Mouse (Mus musculus): ENCODE measurements around the gene Gucy1a1. TPM values are rescaled to one million over a fixed set of nuclear protein-coding genes. Genes with fewer than 3 reads are reported as not detected.
A peak's percentile ranks its signal among the peaks of the same experiment; 100 is the strongest.

Gene Gucy1a1
- polyA plus RNA-seq, 2 experiments: 6.7 to 12.3 TPM

DNA sequence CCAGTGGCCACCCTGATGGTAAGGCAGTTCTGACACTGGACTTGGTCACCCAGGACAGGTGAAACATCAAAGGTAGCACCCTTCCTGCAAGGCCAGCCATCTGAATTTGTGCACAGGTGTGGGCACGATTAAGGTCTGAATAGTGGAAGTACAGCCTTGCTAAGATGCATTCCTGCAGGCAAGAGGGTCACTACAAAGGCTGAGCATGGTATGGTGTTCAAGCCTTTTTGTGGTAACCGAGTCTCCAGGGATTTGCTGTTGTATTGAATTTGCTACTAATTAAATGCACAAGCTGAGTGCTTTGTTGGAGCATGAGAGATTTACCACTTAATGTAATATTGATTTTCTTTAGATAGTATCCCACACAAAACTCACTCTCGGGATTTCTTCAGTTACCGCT lies 97.5 kb downstream of the Gucy1a1 start:
- no peaks in the 10 kb centered on the region for H3K36me3 ChIP-seq (ENCODE audit: control insufficient read depth, insufficient read depth, low read length)
- H3K4me3 ChIP-seq (replicated peaks; ENCODE audit: low read length): no peak overlapping the region
- no peak overlapping the region for H3K27ac ChIP-seq (replicated peaks; ENCODE audit: low read depth, low read length)
- no peak for DNase-seq (ENCODE audit: low spot score)
- no peak overlapping the region for H3K4me2 ChIP-seq (replicated peaks; ENCODE audit: low read depth, low read length, severe bottlenecking)
- H3K9me3 ChIP-seq (ENCODE audit: control insufficient read depth, low read length): no peaks in the 10 kb centered on the region
- no peak for ATAC-seq (ENCODE audit: low FRiP score, low read depth)
- no peak overlapping the region for H3K9ac ChIP-seq (ENCODE audit: low read depth, low read length, severe bottlenecking)
- no peak for TF ChIP-seq POLR2A (IDR thresholded peaks at IDR 0.05; ENCODE audit: borderline replicate concordance, extremely low read depth, insufficient read depth, insufficient read length)
- peaks cover 12% of the 10 kb centered on the region; the same call in 1 of the 2 replicates for H3K4me1 ChIP-seq (ENCODE audit: control insufficient read depth, insufficient read depth, low read length)
- 64% methylated on average over 4 of the region's 4 CpGs for WGBS
- no peaks in the 10 kb centered on the region for H3K27me3 ChIP-seq (ENCODE audit: control insufficient read depth, insufficient read depth, low read length)

DNA sequence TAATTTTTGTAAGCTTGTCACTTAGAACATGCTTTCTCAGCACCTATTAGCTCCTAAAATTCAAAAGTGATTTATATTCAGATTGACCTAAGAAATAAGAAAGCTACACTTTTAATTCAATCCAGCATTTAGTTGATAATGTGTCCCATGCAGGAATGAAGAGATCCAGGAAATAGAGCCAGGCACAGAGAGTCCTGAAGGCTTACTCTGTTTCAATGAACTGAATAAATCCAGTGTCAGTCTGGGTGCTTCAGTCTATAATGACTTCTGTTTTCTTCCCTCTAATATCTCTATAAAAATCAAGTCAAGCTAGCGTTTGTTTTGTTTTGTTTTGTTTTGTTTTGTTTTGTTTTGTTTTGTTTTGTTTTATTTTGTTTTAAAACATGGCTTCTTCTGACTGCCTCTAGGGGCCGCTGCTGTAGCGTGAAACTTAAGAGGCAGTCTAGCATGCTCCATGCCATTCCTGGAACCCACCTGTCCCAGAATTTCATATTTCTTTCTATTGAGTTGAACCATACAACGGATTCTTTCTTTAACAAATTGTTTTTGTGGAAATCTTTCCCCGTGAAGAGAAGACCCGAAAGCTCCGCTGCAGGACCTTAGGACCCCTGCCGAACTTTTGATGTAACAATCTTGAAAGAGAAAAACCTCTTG lies 98.4 kb downstream of the Gucy1a1 start:
- WGBS: 33% methylated on average over 8 of the region's 8 CpGs
- Histone ChIP-seq H3K36me3 (ENCODE audit: control insufficient read depth, insufficient read depth, low read length) (no peaks in the 10 kb centered on the region), H3K27ac (replicated peaks; ENCODE audit: low read depth, low read length) (no peak overlapping the region), H3K9me3 (ENCODE audit: control insufficient read depth, low read length) (no peaks in the 10 kb centered on the region), H3K4me1 (ENCODE audit: control insufficient read depth, insufficient read depth, low read length) (peaks cover 9% of the 10 kb centered on the region; the same call in 1 of the 2 replicates), H3K4me3 (replicated peaks; ENCODE audit: low read length) (no peak overlapping the region), H3K9ac (ENCODE audit: low read depth, low read length, severe bottlenecking) (no peak overlapping the region), H3K27me3 (ENCODE audit: control insufficient read depth, insufficient read depth, low read length) (no peaks in the 10 kb centered on the region), H3K4me2 (replicated peaks; ENCODE audit: low read depth, low read length, severe bottlenecking) (no peak overlapping the region)
- DNase-seq (ENCODE audit: low spot score): peak; percentile 69
- ATAC-seq (ENCODE audit: low FRiP score, low read depth): peak; percentile 47; the same call in 1 of the 2 replicates
- no peak for TF ChIP-seq POLR2A (IDR thresholded peaks at IDR 0.05; ENCODE audit: borderline replicate concordance, extremely low read depth, insufficient read depth, insufficient read length)

DNA sequence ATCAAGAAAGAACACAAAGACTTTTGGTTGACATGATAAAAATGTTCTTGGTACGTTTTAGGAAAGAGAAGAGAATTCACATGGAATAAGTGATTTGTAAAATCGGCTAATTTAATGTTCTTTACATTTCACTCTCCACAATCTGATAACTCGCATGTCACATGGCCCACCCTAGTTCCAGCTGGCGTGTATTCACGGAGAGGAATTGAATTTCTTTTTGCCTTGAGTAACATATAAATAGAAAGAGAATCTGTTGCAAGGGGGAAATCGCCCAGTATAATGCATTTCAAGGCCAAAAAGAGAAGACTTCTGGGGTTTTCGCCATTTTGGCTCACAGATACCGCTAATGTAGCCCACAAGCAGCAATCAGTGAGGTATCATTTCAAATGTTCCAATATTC lies 99.5 kb downstream of the Gucy1a1 start:
- Histone ChIP-seq H3K27me3 (ENCODE audit: control insufficient read depth, insufficient read depth, low read length) (no peaks in the 10 kb centered on the region), H3K36me3 (ENCODE audit: control insufficient read depth, insufficient read depth, low read length) (no peaks in the 10 kb centered on the region), H3K9me3 (ENCODE audit: control insufficient read depth, low read length) (no peaks in the 10 kb centered on the region), H3K27ac (replicated peaks; ENCODE audit: low read depth, low read length) (no peak overlapping the region), H3K9ac (ENCODE audit: low read depth, low read length, severe bottlenecking) (no peak overlapping the region), H3K4me3 (replicated peaks; ENCODE audit: low read length) (no peak overlapping the region), H3K4me1 (ENCODE audit: control insufficient read depth, insufficient read depth, low read length) (peaks cover 7% of the 10 kb centered on the region; the same call in 1 of the 2 replicates), H3K4me2 (replicated peaks; ENCODE audit: low read depth, low read length, severe bottlenecking) (no peak overlapping the region)
- ATAC-seq (ENCODE audit: low FRiP score, low read depth) (no peak), DNase-seq (ENCODE audit: low spot score) (no peak)
- 83% methylated on average over 8 of the region's 8 CpGs for whole genome bisulfite sequencing
- TF ChIP-seq POLR2A (IDR thresholded peaks at IDR 0.05; ENCODE audit: borderline replicate concordance, extremely low read depth, insufficient read depth, insufficient read length): no peak

DNA sequence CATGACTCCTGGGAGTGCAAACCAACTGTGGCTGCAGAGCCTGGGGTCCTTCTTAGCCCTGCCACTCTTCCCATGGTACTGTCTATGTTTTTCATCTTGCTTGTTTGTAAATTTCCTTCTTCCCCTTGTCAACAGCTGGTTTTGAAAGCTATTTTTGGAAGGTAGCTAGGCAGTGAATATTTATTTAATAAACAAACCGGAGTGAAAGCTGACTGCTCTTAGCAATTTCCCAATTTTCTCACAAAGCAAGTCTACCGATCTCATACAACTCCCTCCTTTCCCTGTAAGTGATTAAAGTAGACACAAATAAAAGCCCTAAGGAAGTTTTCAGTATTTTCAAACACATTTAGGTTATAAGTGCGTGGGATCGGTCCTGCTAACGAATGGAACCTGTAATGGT lies 100.7 kb downstream of the Gucy1a1 start:
- Histone ChIP-seq H3K4me1 (ENCODE audit: control insufficient read depth, insufficient read depth, low read length) (peaks cover 7% of the 10 kb centered on the region; the same call in 1 of the 2 replicates), H3K9me3 (ENCODE audit: control insufficient read depth, low read length) (no peaks in the 10 kb centered on the region), H3K36me3 (ENCODE audit: control insufficient read depth, insufficient read depth, low read length) (no peaks in the 10 kb centered on the region), H3K27me3 (ENCODE audit: control insufficient read depth, insufficient read depth, low read length) (no peaks in the 10 kb centered on the region), H3K4me3 (replicated peaks; ENCODE audit: low read length) (no peak overlapping the region), H3K4me2 (replicated peaks; ENCODE audit: low read depth, low read length, severe bottlenecking) (no peak overlapping the region), H3K9ac (ENCODE audit: low read depth, low read length, severe bottlenecking) (no peak overlapping the region), H3K27ac (replicated peaks; ENCODE audit: low read depth, low read length) (no peak overlapping the region)
- ATAC-seq (ENCODE audit: low FRiP score, low read depth) (no peak), DNase-seq (ENCODE audit: low spot score) (no peak)
- TF ChIP-seq POLR2A (IDR thresholded peaks at IDR 0.05; ENCODE audit: borderline replicate concordance, extremely low read depth, insufficient read depth, insufficient read length): no peak
- WGBS: 60% methylated on average over 5 of the region's 5 CpGs

DNA sequence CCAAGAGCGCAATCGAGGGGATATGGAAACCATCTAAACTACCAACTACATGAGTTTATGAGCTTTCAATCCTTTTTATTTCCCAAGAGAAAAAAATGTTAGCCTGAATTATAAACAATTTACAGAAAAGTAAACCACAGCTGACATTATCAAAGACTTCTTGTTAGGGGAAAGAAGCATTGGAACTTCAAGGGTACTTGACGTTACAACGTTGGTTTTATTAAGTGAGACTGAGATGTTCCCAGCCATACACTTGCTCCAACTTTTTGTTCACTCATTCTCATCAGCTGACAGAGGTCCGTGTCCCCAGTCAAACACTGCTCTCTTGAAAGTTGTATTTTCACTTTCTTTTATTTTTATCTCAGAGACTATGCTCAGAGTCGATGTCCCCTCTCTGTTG lies 101.9 kb downstream of the Gucy1a1 start:
- ATAC-seq (ENCODE audit: low FRiP score, low read depth) (no peak), DNase-seq (ENCODE audit: low spot score) (no peak)
- Histone ChIP-seq H3K36me3 (ENCODE audit: control insufficient read depth, insufficient read depth, low read length) (no peaks in the 10 kb centered on the region), H3K9ac (ENCODE audit: low read depth, low read length, severe bottlenecking) (no peak overlapping the region), H3K27ac (replicated peaks; ENCODE audit: low read depth, low read length) (no peak overlapping the region), H3K9me3 (ENCODE audit: control insufficient read depth, low read length) (no peaks in the 10 kb centered on the region), H3K4me1 (ENCODE audit: control insufficient read depth, insufficient read depth, low read length) (peaks cover 5% of the 10 kb centered on the region; the same call in 1 of the 2 replicates), H3K4me2 (replicated peaks; ENCODE audit: low read depth, low read length, severe bottlenecking) (no peak overlapping the region), H3K4me3 (replicated peaks; ENCODE audit: low read length) (no peak overlapping the region), H3K27me3 (ENCODE audit: control insufficient read depth, insufficient read depth, low read length) (no peaks in the 10 kb centered on the region)
- no peak for TF ChIP-seq POLR2A (IDR thresholded peaks at IDR 0.05; ENCODE audit: borderline replicate concordance, extremely low read depth, insufficient read depth, insufficient read length)
- WGBS: 55% methylated on average over 6 of the region's 6 CpGs

Small RNA genes within 50 kb of the gene (microRNA-seq; reads per million reads assigned to microRNA genes)
- not detected for gene Mir7010

Other genes with a start within 250 kb of the Gucy1a1 start
- 6.8 and 7.1 TPM in 2 replicates for gene Ctso, start 213.2 kb downstream of the Gucy1a1 start, polyA plus RNA-seq (2012; rRNA removed)
- 11.4 and 14.2 TPM in 2 replicates for gene Ctso, start 213.2 kb downstream of the Gucy1a1 start, polyA plus RNA-seq (2014; fragmentation: Nextera tagmentation; extraction: Ambion mirVana)
- 0.03 TPM in 1 of 2 replicates, not detected in the other for gene Tdo2, start 169.6 kb downstream of the Gucy1a1 start, polyA plus RNA-seq (2012; rRNA removed)
- 0.07 TPM in 1 of 2 replicates, not detected in the other for gene Tdo2, start 169.6 kb downstream of the Gucy1a1 start, polyA plus RNA-seq (2014; fragmentation: Nextera tagmentation; extraction: Ambion mirVana)
- gene Asic5, start 163.5 kb downstream of the Gucy1a1 start, polyA plus RNA-seq (2012; rRNA removed): not detected in 2 replicates
- gene Asic5, start 163.5 kb downstream of the Gucy1a1 start, polyA plus RNA-seq (2014; fragmentation: Nextera tagmentation; extraction: Ambion mirVana): not detected in 2 replicates
- gene Gucy1b1, start 71.1 kb downstream of the Gucy1a1 start, polyA plus RNA-seq (2012; rRNA removed): 7.2 and 7.4 TPM in 2 replicates
- 9.6 and 10.1 TPM in 2 replicates for gene Gucy1b1, start 71.1 kb downstream of the Gucy1a1 start, polyA plus RNA-seq (2014; fragmentation: Nextera tagmentation; extraction: Ambion mirVana)
- 3.2 and 3.6 TPM in 2 replicates for gene Map9, start 212.3 kb upstream of the Gucy1a1 start, polyA plus RNA-seq (2012; rRNA removed)
- gene Map9, start 212.3 kb upstream of the Gucy1a1 start, polyA plus RNA-seq (2014; fragmentation: Nextera tagmentation; extraction: Ambion mirVana): 7.6 and 9.1 TPM in 2 replicates

Measured in limb, embryonic 14.5 days (tissue).